8 mouse cellular contexts compared by ENCODE assay signal in the genomic region with DNA sequence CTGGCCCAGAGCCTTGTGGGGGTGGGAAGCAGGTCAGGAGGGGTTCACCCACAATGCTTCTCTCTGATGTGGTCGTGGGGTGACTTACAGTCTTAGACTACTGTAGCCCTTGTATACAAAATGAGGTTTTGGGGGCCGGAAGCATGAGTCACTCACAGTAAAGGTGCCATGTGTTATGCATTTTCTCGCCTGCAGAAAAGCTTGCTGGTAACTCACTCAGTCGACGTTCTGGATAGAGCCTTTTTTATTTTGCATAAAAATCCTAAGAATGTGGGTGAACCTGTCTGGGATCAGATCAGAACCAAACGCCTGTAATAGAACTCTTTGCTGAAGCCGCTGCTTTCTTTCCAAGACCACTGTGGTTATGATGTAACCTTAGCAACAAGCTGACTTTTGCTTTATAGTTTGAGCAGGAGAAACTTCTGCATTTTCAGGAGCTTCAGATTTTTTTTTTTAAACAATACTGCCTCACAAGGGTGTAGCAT. TPM values are rescaled to one million over a fixed set of nuclear protein-coding genes. Genes with fewer than 3 reads are reported as not detected.
DNase-seq lines count a peak whose midpoint lies in the region; ATAC-seq lines count a peak whose summit lies in the region.
"Had no signal": no experiment of that assay in that cellular context is flagged by ENCODE, and none has a peak within 500 bp of the region (broad histone marks: within the 10 kb centered on the region; RNA-seq: fewer than 3 reads in every experiment).

No protein-coding gene starts in this region.

- H3K27ac ChIP-seq in lung, embryonic 16.5 days (ENCODE audit: low read length) = peak overlapping the region; percentile 53

- no peaks in the 10 kb centered on the region for H3K9me3 ChIP-seq in lung, embryonic 16.5 days (ENCODE audit: control insufficient read depth, low read length)

- peaks cover 15% of the 10 kb centered on the region for H3K4me1 ChIP-seq in lung, embryonic 16.5 days (replicated peaks; ENCODE audit: control insufficient read depth, insufficient read depth, low read length)

- H3K4me3 ChIP-seq in lung, embryonic 16.5 days (ENCODE audit: low read length) = no peak overlapping the region

- no peaks in the 10 kb centered on the region for H3K36me3 ChIP-seq in lung, embryonic 16.5 days (ENCODE audit: control insufficient read depth, insufficient read depth, low read length)

- no peak overlapping the region for H3K4me2 ChIP-seq in lung, embryonic 16.5 days (ENCODE audit: low read depth, low read length)
- H3K4me2 ChIP-seq: liver, embryonic 11.5 days had no signal

- WGBS in lung, embryonic 16.5 days = 25% methylated on average over 7 of the region's 7 CpGs

- peak; percentile 39 to 59 for DNase-seq in right cerebral cortex, adult 2 months (ENCODE audit: low spot score in 2 of 2)
- DNase-seq in right cerebral cortex, postnatal 10 days (ENCODE audit: low spot score in 2 of 2) = no peak
- peak; percentile 60 for DNase-seq in brain, adult 2 months (ENCODE audit: low read depth, low spot score)
- DNase-seq in thymus, postnatal 14 days = peak; percentile 88
- no peak for DNase-seq in cerebellum, postnatal 10 days
- no peak for DNase-seq in adrenal gland, adult (ENCODE audit: inconsistent age in 2 of 2, low spot score in 1 of 2)

- no peaks in the 10 kb centered on the region for H3K27me3 ChIP-seq in lung, embryonic 16.5 days (ENCODE audit: control insufficient read depth, insufficient read depth, low read depth, low read length)

- H3K9ac ChIP-seq in lung, embryonic 16.5 days (ENCODE audit: low read length) = no peak overlapping the region

- ATAC-seq in lung, embryonic 16.5 days (ENCODE audit: low read depth) = no peak

RNA-seq across cellular contexts. Expression of gene Metrnl, which starts 5.2 kb away (rescaled TPM):
- 25.8 and 30.1 TPM in 2 replicates for polyA plus RNA-seq in lung, embryonic 16.5 days (2015; fragmentation: Nextera tagmentation; extraction: Ambion mirVana)

RNA-seq across cellular contexts. Expression of gene B3gntl1, which starts 33.6 kb away (rescaled TPM):
- polyA plus RNA-seq in lung, embryonic 16.5 days (2015; fragmentation: Nextera tagmentation; extraction: Ambion mirVana) = 6.8 and 7.1 TPM in 2 replicates

Comparison
In these comparisons a context has a peak if more than half of its experiments do, and no peak if none do; other contexts are left out.
1. DNase-seq: peak in right cerebral cortex, adult 2 months (2 of 2), brain, adult 2 months (single experiment) and thymus, postnatal 14 days (single experiment); none in right cerebral cortex, postnatal 10 days (0 of 2), cerebellum, postnatal 10 days (0 of 2) and adrenal gland, adult (0 of 2).